In the genomic region with DNA sequence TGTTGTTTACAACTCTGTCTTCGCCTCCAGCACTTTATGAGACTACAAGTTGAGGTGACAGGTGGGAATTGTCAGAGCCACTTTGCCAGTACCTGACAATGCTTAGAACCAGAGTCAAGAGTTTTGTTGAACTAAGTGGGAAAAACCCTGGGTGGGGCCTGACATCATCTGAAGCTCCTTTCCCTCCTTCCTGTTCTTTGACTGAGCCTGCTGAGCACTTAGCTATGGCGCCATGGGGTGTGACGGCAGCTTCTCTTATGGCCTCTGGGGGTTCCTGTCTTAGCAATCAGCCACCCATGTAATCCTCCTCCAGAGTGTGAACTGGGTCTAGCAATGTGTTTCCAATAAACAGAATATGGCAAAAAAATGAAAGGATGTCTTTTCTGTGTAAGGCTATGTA, we compare ENCODE assay signal across 24 mouse cellular contexts. TPM values are rescaled to one million over a fixed set of nuclear protein-coding genes. Genes with fewer than 3 reads are reported as not detected.
DNase-seq lines count a peak whose midpoint lies in the region; ATAC-seq lines count a peak whose summit lies in the region.
"Had no signal": no experiment of that assay in that cellular context is flagged by ENCODE, and none has a peak within 500 bp of the region (broad histone marks: within the 10 kb centered on the region; RNA-seq: fewer than 3 reads in every experiment).

No protein-coding gene starts in this region.

- H3K9me3 ChIP-seq in kidney, embryonic 14.5 days (ENCODE audit: control insufficient read depth, low read length), result no peaks in the 10 kb centered on the region
- H3K9me3 ChIP-seq: forebrain, embryonic 12.5 days; heart, embryonic 10.5 days; hindbrain, embryonic 15.5 days; intestine, embryonic 15.5 days; limb, embryonic 15.5 days; liver, embryonic 15.5 days; midbrain, embryonic 13.5 days; stomach, embryonic 15.5 days had no signal

- ATAC-seq in kidney, embryonic 14.5 days (ENCODE audit: low FRiP score, low TSS enrichment), result peak; percentile 35; the same call in 1 of the 2 replicates
- ATAC-seq: intestine, embryonic 15.5 days; midbrain, embryonic 13.5 days had no signal

- no peak overlapping the region for H3K4me3 ChIP-seq in kidney, embryonic 14.5 days (ENCODE audit: low read length)
- H3K4me3 ChIP-seq: forebrain, embryonic 12.5 days; heart, embryonic 10.5 days; hindbrain, embryonic 15.5 days; intestine, embryonic 15.5 days; limb, embryonic 15.5 days; liver, embryonic 15.5 days; midbrain, embryonic 13.5 days; stomach, embryonic 15.5 days had no signal

- no peaks in the 10 kb centered on the region for H3K27me3 ChIP-seq in kidney, embryonic 14.5 days (ENCODE audit: control insufficient read depth, insufficient read depth, low read length)
- H3K27me3 ChIP-seq: forebrain, embryonic 12.5 days; hindbrain, embryonic 15.5 days; intestine, embryonic 15.5 days; limb, embryonic 15.5 days; liver, embryonic 15.5 days; midbrain, embryonic 13.5 days; stomach, embryonic 15.5 days had no signal

- WGBS in kidney, embryonic 14.5 days, result 24% methylated on average over 3 of the region's 3 CpGs

- H3K9ac ChIP-seq in kidney, embryonic 14.5 days (ENCODE audit: low read depth, low read length), result no peak overlapping the region
- H3K9ac ChIP-seq: forebrain, embryonic 12.5 days; hindbrain, embryonic 15.5 days; intestine, embryonic 15.5 days; limb, embryonic 15.5 days; liver, embryonic 15.5 days; midbrain, embryonic 13.5 days; stomach, embryonic 15.5 days had no signal

- no peak overlapping the region for H3K27ac ChIP-seq in kidney, embryonic 14.5 days (ENCODE audit: low read depth, low read length)
- H3K27ac ChIP-seq: forebrain, embryonic 12.5 days; heart, embryonic 10.5 days; hindbrain, embryonic 15.5 days; intestine, embryonic 15.5 days; limb, embryonic 15.5 days; liver, embryonic 15.5 days; midbrain, embryonic 13.5 days; stomach, embryonic 15.5 days had no signal

- H3K4me1 ChIP-seq in kidney, embryonic 14.5 days (ENCODE audit: control insufficient read depth, insufficient read depth, low read length), result peaks cover 10% of the 10 kb centered on the region
- H3K4me1 ChIP-seq: forebrain, embryonic 12.5 days; hindbrain, embryonic 15.5 days; liver, embryonic 15.5 days; midbrain, embryonic 13.5 days; stomach, embryonic 15.5 days had no signal

- DNase-seq in kidney, adult 18-20 months, result no peak
- DNase-seq in spleen, adult 12 weeks (ENCODE audit: low spot score), result peak; percentile 13
- DNase-seq in spleen, postnatal 14 days (ENCODE audit: low spot score in 2 of 2), result no peak
- DNase-seq in forelimb bud, embryonic 11.5 days (ENCODE audit: low read depth, low spot score), result peak; percentile 11
- DNase-seq in thymus, postnatal 36 days, result no peak
- no peak for DNase-seq in Muller cell, postnatal 12 days (ENCODE audit: inconsistent ontology term)
- DNase-seq: adrenal gland, adult 2 months; cerebellum, adult 11-12 months; cerebellum, postnatal 10 days; heart, postnatal 4 days; kidney, adult 9 months; kidney, postnatal 4 days; lung, postnatal 10 days; thymus, adult 18-20 months had no signal

- no peaks in the 10 kb centered on the region for H3K36me3 ChIP-seq in kidney, embryonic 14.5 days (ENCODE audit: control insufficient read depth, insufficient read depth, low read length)
- H3K36me3 ChIP-seq: forebrain, embryonic 12.5 days; heart, embryonic 10.5 days; hindbrain, embryonic 15.5 days; intestine, embryonic 15.5 days; limb, embryonic 15.5 days; liver, embryonic 15.5 days; midbrain, embryonic 13.5 days; stomach, embryonic 15.5 days had no signal

- H3K4me2 ChIP-seq in kidney, embryonic 14.5 days (replicated peaks; ENCODE audit: low read depth, low read length), result no peak overlapping the region
- H3K4me2 ChIP-seq: forebrain, embryonic 12.5 days; hindbrain, embryonic 15.5 days; intestine, embryonic 15.5 days; limb, embryonic 15.5 days; liver, embryonic 15.5 days; midbrain, embryonic 13.5 days; stomach, embryonic 15.5 days had no signal

RNA-seq across cellular contexts. Expression of a gene that starts 33.3 kb away (rescaled TPM):
- 0.16 and 0.58 TPM in 2 replicates for polyA plus RNA-seq in kidney, embryonic 14.5 days (2014; fragmentation: Nextera tagmentation; extraction: Ambion mirVana)
- polyA plus RNA-seq: gonadal fat pad, adult 2 months had no signal

Comparison
In these comparisons a context has a peak if more than half of its experiments do, and no peak if none do; other contexts are left out.
1. DNase-seq: peak in spleen, adult 12 weeks (single experiment) and forelimb bud, embryonic 11.5 days (single experiment); none in kidney, adult 18-20 months (single experiment), spleen, postnatal 14 days (0 of 2), thymus, postnatal 36 days (0 of 2) and Muller cell, postnatal 12 days (single experiment).